Mouse (Mus musculus) megakaryocyte, embryonic 14.5 days (primary cell): ENCODE measurements around the gene Barhl1.

Experiments used
- FLI1 ChIP-seq: IDR thresholded peaks from 2 replicates; pipeline ENCODE4 v1.6.1; 2012; ENCODE audit warnings: low read length, inconsistent platforms, mixed read lengths
- GATA1 ChIP-seq: IDR thresholded peaks from 3 replicates; pipeline ENCODE4 v1.6.1; 2012; ENCODE audit warnings: mixed read lengths, low read length, inconsistent platforms, borderline replicate concordance

DNA sequence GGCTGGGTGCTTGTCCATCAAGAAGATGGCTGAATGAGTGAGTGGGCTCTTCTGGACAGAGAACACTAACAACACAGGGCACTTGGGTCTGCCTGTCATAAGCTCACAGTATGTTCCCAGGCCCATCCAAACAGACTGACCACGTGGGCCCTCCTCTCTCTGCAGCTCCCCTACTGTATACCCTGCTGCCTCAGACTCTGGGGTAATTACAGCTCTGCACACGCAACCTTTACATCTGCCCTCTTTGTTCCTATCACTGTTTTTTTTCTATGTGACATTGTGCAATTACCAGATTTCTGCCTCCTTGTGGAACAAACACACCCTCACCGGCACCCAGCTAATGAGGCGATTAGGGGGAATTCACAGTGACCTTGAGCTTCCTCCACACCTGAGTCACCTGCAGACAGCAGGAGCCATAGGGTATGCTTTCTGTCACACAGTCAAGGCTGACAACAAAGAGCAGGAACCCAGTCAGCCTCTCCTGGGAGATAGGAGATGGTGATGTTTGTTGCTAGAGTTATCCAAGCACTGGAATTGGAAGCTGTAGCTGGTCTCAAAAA is 19.0 kb downstream of the Barhl1 start:
- no peak for TF ChIP-seq GATA1
- TF ChIP-seq FLI1 = no peak
